Mouse (Mus musculus) stomach, embryonic 14.5 days (tissue): Measurements from ENCODE around the gene Alkal2. TPM values are rescaled to one million over a fixed set of nuclear protein-coding genes. Genes with fewer than 3 reads are reported as not detected.

Experiments
- ATAC-seq: fragments of 200-750 bp; cut with Nextera tagmentation; 2 replicates; pipeline ENCODE4 v1.8.0; 2017; ENCODE audit warnings: low read depth, moderate TSS enrichment; ENCODE audit not compliant: insufficient number of reproducible peaks, insufficient read depth, low FRiP score
- H3K27ac ChIP-seq: fragments of 300-500 bp; sonication (generic); 2 replicates; pipeline ENCODE4 v1.5.1; 2014; ENCODE audit warnings: mild to moderate bottlenecking, low read length, moderate library complexity, mixed read lengths
- H3K27me3 ChIP-seq: fragments of 300-500 bp; sonication (generic); 2 replicates; pipeline ENCODE4 v1.6.1; 2014; ENCODE audit warnings: low read length, control low read depth, mixed read lengths; ENCODE audit not compliant: control insufficient read depth, insufficient read depth
- H3K36me3 ChIP-seq: fragments of 300-500 bp; sonication (generic); 2 replicates; pipeline ENCODE4 v1.6.1; 2014; ENCODE audit warnings: mild to moderate bottlenecking, control low read depth, low read length, moderate library complexity, mixed read lengths; ENCODE audit not compliant: control insufficient read depth, insufficient read depth
- H3K4me1 ChIP-seq: fragments of 300-500 bp; sonication (generic); 2 replicates; pipeline ENCODE4 v1.6.1; 2014; ENCODE audit warnings: low read length, control low read depth, mixed read lengths; ENCODE audit not compliant: control insufficient read depth, insufficient read depth
- H3K4me2 ChIP-seq: fragments of 300-500 bp; sonication (generic); replicated peaks from 2 replicates; pipeline ENCODE4 v1.6.1; 2014; ENCODE audit warnings: low read depth, low read length, control low read depth
- H3K4me3 ChIP-seq: fragments of 300-500 bp; sonication (generic); 2 replicates; pipeline ENCODE4 v1.5.1; 2014; ENCODE audit warnings: low read depth, low read length, control low read depth
- H3K9ac ChIP-seq: fragments of 300-500 bp; sonication (generic); replicated peaks from 2 replicates; pipeline ENCODE4 v1.6.1; 2014; ENCODE audit warnings: low read depth, mild to moderate bottlenecking, control low read depth, low read length, moderate library complexity, mixed read lengths
- H3K9me3 ChIP-seq: fragments of 300-500 bp; sonication (generic); 2 replicates; pipeline ENCODE4 v1.6.1; 2016; ENCODE audit warnings: low read depth, low read length, control low read depth; ENCODE audit not compliant: control insufficient read depth
- WGBS: fragments of 180-500 bp; shearing (Covaris S2); extraction: QIAGEN DNeasy Blood & Tissue Kit; methylation state at CpG from one replicate; pipeline ENCODE4 v1.1.7; 2014; 5-methylcytosine and 5-hydroxymethylcytosine counted together
- polyA plus RNA-seq: library from polyadenylated mRNA; unstranded; fragments of >200 nt; fragmentation: Nextera tagmentation; extraction: Ambion mirVana; gene quantifications from 2 replicates; pipeline ENCODE4 v1.2.1, GENCODE M21; 2014

The Alkal2 gene
- polyA plus RNA-seq, 1 experiment from 2014 or later, result 1.4 TPM

DNA sequence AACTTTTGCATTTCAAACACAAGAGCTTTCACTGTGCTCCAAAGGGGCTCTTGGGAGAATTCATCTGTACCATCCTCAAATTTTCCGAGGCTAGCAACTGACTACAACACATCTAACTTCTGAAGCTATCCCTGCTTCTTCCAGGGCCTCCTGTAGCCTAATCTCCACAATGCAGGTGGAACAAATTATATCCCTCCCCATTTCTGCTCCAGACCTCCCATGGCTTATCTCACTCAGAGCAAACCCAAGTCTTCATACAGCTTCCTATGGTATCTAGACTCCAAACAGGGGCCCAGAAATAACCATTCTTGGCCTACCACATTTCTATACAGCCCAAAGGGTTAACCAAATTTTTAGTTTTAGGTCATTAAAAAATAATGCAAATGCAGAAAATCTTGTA lies 24.5 kb downstream of the Alkal2 start:
- Histone ChIP-seq H3K9me3 (no peaks in the 10 kb centered on the region), H3K36me3 (peaks cover 8% of the 10 kb centered on the region; the same call in 1 of the 2 replicates), H3K4me2 (no peak overlapping the region), H3K4me3 (no peak overlapping the region), H3K4me1 (peaks cover 6% of the 10 kb centered on the region; the same call in 1 of the 2 replicates), H3K27ac (no peak overlapping the region), H3K27me3 (no peaks in the 10 kb centered on the region), H3K9ac (no peak overlapping the region)
- ATAC-seq, result no peak; the same call in 1 of the 2 replicates
- 90% methylated on average over 1 of the region's 1 CpGs for WGBS

DNA sequence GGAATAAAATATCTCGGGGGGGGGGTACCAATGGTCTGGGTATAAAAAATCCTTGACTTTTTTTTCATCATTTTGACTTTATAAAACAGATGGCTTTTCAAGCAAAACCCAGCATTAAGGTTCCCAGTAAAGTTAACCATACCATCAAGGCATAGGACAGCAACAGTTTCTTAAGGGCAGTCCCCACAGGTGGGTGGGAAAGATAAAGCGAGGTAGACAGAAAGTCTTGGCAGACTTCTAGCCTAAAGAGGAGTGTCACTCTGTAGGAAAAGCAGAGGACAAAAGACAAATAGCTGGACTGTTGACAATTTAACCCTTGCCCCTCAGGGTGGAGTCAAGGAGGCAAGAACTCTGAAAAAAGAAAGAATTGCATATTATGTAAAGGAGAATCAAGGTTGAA lies 25.8 kb downstream of the Alkal2 start:
- Histone ChIP-seq H3K27me3 (no peaks in the 10 kb centered on the region), H3K9me3 (no peaks in the 10 kb centered on the region), H3K4me2 (no peak overlapping the region; the same call in 1 of the 2 replicates), H3K9ac (no peak overlapping the region), H3K4me3 (no peak overlapping the region), H3K4me1 (peaks cover 6% of the 10 kb centered on the region; the same call in 1 of the 2 replicates), H3K27ac (no peak overlapping the region), H3K36me3 (no peaks in the 10 kb centered on the region; the same call in 1 of the 2 replicates)
- 75% methylated on average over 2 of the region's 2 CpGs for WGBS
- ATAC-seq, result no peak

DNA sequence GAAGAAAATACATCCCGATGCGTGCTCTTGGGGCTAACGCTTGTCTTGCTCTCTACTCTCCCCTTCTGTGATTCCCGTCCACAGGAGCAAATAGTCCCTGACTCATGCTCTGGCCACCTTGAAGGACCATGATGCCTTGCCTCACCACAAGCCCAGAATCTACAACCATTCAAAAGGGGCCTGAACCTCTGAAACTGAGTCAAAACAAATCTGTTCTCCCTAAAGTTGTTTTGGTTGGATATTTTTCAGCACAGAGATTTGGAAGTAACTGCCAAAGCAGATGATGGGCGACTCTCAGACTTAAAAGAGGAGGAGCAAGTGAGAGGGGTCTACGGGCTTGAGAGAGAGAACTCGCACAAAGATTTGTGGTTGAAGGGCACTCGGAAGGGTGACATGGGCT lies 26.7 kb downstream of the Alkal2 start:
- Histone ChIP-seq H3K4me3 (peak overlapping the region; percentile 70), H3K9me3 (no peaks in the 10 kb centered on the region), H3K36me3 (no peaks in the 10 kb centered on the region; the same call in 1 of the 2 replicates), H3K4me1 (peaks cover 6% of the 10 kb centered on the region; the same call in 1 of the 2 replicates), H3K9ac (peak overlapping the region; percentile 87), H3K4me2 (peak overlapping the region; percentile 80), H3K27me3 (no peaks in the 10 kb centered on the region), H3K27ac (no peak overlapping the region; the same call in 1 of the 2 replicates)
- ATAC-seq, result no peak
- WGBS, result 11% methylated on average over 8 of the region's 8 CpGs

DNA sequence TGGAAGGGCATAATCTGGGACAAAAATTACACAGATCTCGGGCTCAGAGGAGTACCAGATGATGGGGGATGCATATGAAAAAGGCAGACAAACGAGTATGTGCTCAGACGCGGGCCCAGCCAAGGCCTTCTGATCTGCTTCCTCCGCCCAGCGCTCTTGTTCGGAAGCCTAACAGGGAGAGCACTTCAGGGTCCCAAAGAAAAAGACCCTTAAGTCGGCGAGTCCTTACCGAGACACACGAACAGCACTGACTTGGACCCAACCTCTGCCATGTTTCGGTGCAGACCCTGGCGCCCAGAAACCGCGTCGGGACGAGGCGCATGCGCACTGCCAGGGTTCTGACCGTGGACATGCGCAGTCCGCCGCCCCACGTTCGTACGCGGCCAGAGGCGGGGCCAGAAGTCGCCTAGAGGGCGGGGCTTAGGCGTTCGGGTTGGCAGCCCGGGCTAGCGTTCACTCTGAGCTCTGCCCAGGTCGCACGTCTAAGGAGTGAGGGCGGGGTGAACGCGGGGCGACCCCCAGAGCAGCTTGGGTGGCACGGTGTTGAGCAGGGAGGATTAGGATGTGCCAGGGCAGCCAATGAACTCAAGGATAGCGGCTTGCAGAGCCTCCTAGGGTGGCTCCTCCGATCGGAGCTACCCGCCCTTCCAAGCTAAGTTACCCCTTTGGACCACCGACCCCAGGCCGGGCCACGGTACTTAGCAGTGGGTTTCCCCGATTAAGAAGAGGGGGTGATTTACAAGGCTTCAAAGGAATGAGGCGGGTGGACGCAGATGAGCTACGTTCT lies 27.3 kb downstream of the Alkal2 start, which contains the start of the genes Acp1 and Sh3yl1:
Acp1 (minus strand) TSS at position 329 of the 787 bp plus-strand sequence.
Sh3yl1 (plus strand) TSS at position 408 of the 787 bp plus-strand sequence.
- no peaks in the 10 kb centered on the region for H3K9me3 ChIP-seq

DNA sequence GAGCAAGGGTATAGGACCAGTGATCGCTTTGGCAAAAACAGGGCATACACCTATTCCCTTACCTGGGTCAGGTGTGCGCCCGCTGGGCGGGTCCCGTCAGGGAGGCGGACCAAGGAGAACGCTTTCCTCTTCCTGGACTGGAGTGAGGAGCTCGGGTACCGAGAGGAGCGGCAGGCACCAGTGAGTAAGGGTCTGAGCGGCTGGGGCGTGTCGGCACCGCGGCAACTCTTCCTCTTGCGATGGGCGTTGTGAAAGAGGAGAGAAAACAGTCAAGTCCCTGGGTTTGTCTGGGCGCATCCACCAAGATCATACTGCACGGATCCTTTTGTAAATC lies 27.9 kb downstream of the Alkal2 start:
- Histone ChIP-seq H3K9me3 (no peaks in the 10 kb centered on the region), H3K27me3 (no peaks in the 10 kb centered on the region), H3K4me2 (peak overlapping the region; percentile 83), H3K9ac (peak overlapping the region; percentile 87), H3K36me3 (no peaks in the 10 kb centered on the region; the same call in 1 of the 2 replicates), H3K4me3 (peak overlapping the region; percentile 70), H3K4me1 (peaks cover 6% of the 10 kb centered on the region; the same call in 1 of the 2 replicates), H3K27ac (peak overlapping the region; percentile 55; the same call in 1 of the 2 replicates)
- WGBS, result under 1% methylated on average over 19 of the region's 19 CpGs
- peak; percentile 76 for ATAC-seq

More for the DNA sequence above, 27.3 kb downstream of the Alkal2 start, which contains the start of the genes Acp1 and Sh3yl1:
- Histone ChIP-seq H3K27me3 (no peaks in the 10 kb centered on the region), H3K9ac (peak within 1 kb of the TSS; percentile 87), H3K4me2 (peak within 1 kb of the TSS; percentile 83), H3K4me1 (peaks cover 6% of the 10 kb centered on the region; the same call in 1 of the 2 replicates), H3K4me3 (peak within 1 kb of the TSS; percentile 70), H3K36me3 (no peaks in the 10 kb centered on the region; the same call in 1 of the 2 replicates), H3K27ac (peak within 1 kb of the TSS; percentile 55)
- WGBS, result under 1% methylated on average over 52 of the region's 52 CpGs
- peak; percentile 97 for ATAC-seq

DNA sequence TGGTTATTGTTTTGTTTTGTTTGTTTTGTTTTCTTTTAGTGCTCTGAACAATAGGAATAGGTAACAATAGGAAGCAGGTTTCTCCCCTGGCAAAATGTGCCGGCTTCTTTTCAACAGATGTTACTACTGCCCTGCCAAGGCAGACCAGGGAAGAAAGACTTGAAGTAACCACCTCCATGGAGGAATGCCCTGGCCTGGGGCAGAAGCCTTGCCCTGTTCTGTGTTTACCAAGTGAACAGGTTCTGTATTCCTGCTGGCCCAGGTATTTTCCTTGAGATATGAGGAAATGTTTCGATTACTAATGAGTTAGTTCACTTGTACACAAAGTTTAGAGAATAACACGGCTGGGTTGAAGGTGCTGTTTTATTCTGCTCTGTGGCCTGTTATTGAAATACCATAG lies 28.7 kb downstream of the Alkal2 start:
- Histone ChIP-seq H3K4me3 (peak overlapping the region; percentile 70), H3K27ac (no peak overlapping the region), H3K9ac (peak overlapping the region; percentile 87; the same call in 1 of the 2 replicates), H3K36me3 (no peaks in the 10 kb centered on the region; the same call in 1 of the 2 replicates), H3K27me3 (no peaks in the 10 kb centered on the region), H3K4me1 (peaks cover 6% of the 10 kb centered on the region; the same call in 1 of the 2 replicates), H3K9me3 (no peaks in the 10 kb centered on the region), H3K4me2 (peak overlapping the region; percentile 83)
- ATAC-seq, result no peak
- WGBS, result 52% methylated on average over 3 of the region's 3 CpGs

DNA sequence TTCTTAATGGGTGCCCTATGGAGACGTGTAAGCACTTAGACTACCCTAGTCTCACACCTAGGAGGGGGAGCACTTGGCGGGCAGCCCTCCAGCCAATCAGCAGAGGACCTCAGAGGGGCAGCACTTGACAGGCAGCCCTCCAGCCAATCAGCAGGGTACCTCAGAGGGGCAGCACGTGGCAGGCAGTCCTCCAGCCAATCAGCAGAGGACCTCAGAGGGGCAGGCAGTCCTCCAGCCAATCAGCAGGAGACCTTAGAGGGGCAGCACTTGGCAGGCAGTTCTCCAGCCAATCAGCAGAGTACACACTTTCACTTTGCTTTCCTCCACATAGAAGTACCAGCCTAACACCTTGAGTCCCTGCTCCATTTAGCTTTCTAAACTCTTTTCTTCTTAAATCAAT lies 38.3 kb downstream of the Alkal2 start:
- no peak overlapping the region for H3K4me3 ChIP-seq
- 80% methylated on average over 3 of the region's 3 CpGs for WGBS
- H3K4me1 ChIP-seq, result no peaks in the 10 kb centered on the region
- ATAC-seq, result no peak
- no peaks in the 10 kb centered on the region for H3K36me3 ChIP-seq
- no peak overlapping the region for H3K4me2 ChIP-seq
- H3K27me3 ChIP-seq, result no peaks in the 10 kb centered on the region
- no peak overlapping the region for H3K9ac ChIP-seq
- H3K9me3 ChIP-seq, result no peaks in the 10 kb centered on the region
- no peak overlapping the region for H3K27ac ChIP-seq

DNA sequence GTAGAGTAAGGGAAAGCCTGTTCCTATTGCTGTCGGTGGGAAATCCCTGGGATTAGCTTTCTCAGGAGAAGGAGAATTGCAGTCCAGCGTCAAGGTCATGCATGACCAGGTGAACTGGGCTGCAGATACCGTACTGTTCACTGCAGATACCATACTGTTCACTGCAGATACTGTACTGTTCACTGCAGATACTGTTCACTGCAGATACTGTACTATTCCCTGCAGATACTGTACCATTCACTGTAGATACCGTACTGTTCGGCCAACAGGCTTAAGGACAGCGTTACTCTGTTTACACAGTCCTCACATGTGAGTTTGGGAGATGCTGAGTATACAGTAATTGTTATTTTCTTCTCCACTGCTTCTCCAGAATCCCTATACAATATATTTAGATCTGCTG lies 44.1 kb downstream of the Alkal2 start:
- H3K4me1 ChIP-seq, result no peaks in the 10 kb centered on the region
- H3K9ac ChIP-seq, result no peak overlapping the region
- no peaks in the 10 kb centered on the region for H3K9me3 ChIP-seq
- 86% methylated on average over 6 of the region's 6 CpGs for WGBS
- H3K4me3 ChIP-seq, result no peak overlapping the region
- no peak overlapping the region for H3K27ac ChIP-seq
- H3K27me3 ChIP-seq, result no peaks in the 10 kb centered on the region
- no peaks in the 10 kb centered on the region for H3K36me3 ChIP-seq
- no peak overlapping the region for H3K4me2 ChIP-seq
- ATAC-seq, result no peak
